Mouse (Mus musculus): ENCODE results near the gene Prpf4. TPM values are rescaled to one million over a fixed set of nuclear protein-coding genes. Genes with fewer than 3 reads are reported as not detected.

The Prpf4 gene
- polyA plus RNA-seq, 1 experiment from 2014 or later = 11.6 TPM

GRCm38 (mm10) chr4:62372410-62372809 lies 36.2 kb upstream of the Prpf4 start:
- H3K9me3 ChIP-seq = no peaks in the 10 kb centered on the region
- 37% methylated on average over 1 of the region's 1 CpGs for WGBS
- no peak overlapping the region for H3K4me3 ChIP-seq
- no peak overlapping the region for H3K27ac ChIP-seq (replicated peaks)
- no peak overlapping the region for H3K4me2 ChIP-seq
- no peaks in the 10 kb centered on the region for H3K36me3 ChIP-seq
- H3K9ac ChIP-seq = 0 out of 2 replicates have a peak overlapping the region, but pooled peaks have one; percentile 10
- ATAC-seq (ENCODE audit: extremely low read depth, insufficient number of reproducible peaks, low FRiP score, low TSS enrichment) = no peak
- peaks cover 63% of the 10 kb centered on the region for H3K4me1 ChIP-seq
- no peaks in the 10 kb centered on the region for H3K27me3 ChIP-seq (replicated peaks)

- Histone ChIP-seq H3K36me3 (no peaks in the 10 kb centered on the region), H3K27ac (replicated peaks) (no peak overlapping the region), H3K4me1 (peaks cover 63% of the 10 kb centered on the region), H3K4me3 (no peak overlapping the region), H3K27me3 (replicated peaks) (no peaks in the 10 kb centered on the region), H3K9me3 (no peaks in the 10 kb centered on the region), H3K4me2 (no peak overlapping the region), H3K9ac (no peak overlapping the region)
- WGBS = 80% methylated on average over 9 of the region's 9 CpGs
- ATAC-seq (ENCODE audit: extremely low read depth, insufficient number of reproducible peaks, low FRiP score, low TSS enrichment) = no peak
Measured at GRCm38 (mm10) chr4:62372818-62373520, 35.6 kb upstream of the Prpf4 start.

- Histone ChIP-seq H3K27ac (replicated peaks) (no peak overlapping the region), H3K4me2 (no peak overlapping the region), H3K36me3 (no peaks in the 10 kb centered on the region), H3K9me3 (no peaks in the 10 kb centered on the region), H3K9ac (no peak overlapping the region), H3K27me3 (replicated peaks) (no peaks in the 10 kb centered on the region), H3K4me1 (peaks cover 63% of the 10 kb centered on the region), H3K4me3 (no peak overlapping the region)
- 63% methylated on average over 7 of the region's 7 CpGs for WGBS
- no peak for ATAC-seq (ENCODE audit: extremely low read depth, insufficient number of reproducible peaks, low FRiP score, low TSS enrichment)
Measured at GRCm38 (mm10) chr4:62373668-62374067, 34.9 kb upstream of the Prpf4 start.

- Histone ChIP-seq H3K9me3 (no peaks in the 10 kb centered on the region), H3K27ac (replicated peaks) (peak overlapping the region; percentile 34), H3K4me2 (peak overlapping the region; percentile 10; the same call in 1 of the 2 replicates), H3K27me3 (replicated peaks) (no peaks in the 10 kb centered on the region), H3K4me1 (peaks cover 62% of the 10 kb centered on the region), H3K4me3 (no peak overlapping the region), H3K36me3 (no peaks in the 10 kb centered on the region), H3K9ac (peak overlapping the region; percentile 15; the same call in 1 of the 2 replicates)
- no peak for ATAC-seq (ENCODE audit: extremely low read depth, insufficient number of reproducible peaks, low FRiP score, low TSS enrichment)
- WGBS = 37% methylated on average over 4 of the region's 4 CpGs
Measured at GRCm38 (mm10) chr4:62374342-62374741, 34.3 kb upstream of the Prpf4 start.

- no peak for ATAC-seq (ENCODE audit: extremely low read depth, insufficient number of reproducible peaks, low FRiP score, low TSS enrichment)
- Histone ChIP-seq H3K4me2 (no peak overlapping the region), H3K9ac (no peak overlapping the region), H3K27me3 (replicated peaks) (no peaks in the 10 kb centered on the region), H3K27ac (replicated peaks) (no peak overlapping the region), H3K9me3 (no peaks in the 10 kb centered on the region), H3K4me1 (peaks cover 51% of the 10 kb centered on the region), H3K4me3 (no peak overlapping the region), H3K36me3 (no peaks in the 10 kb centered on the region)
- 86% methylated on average over 2 of the region's 2 CpGs for WGBS
Measured at GRCm38 (mm10) chr4:62376123-62376522, 32.5 kb upstream of the Prpf4 start.

GRCm38 (mm10) chr4:62379724-62380381 lies 28.7 kb upstream of the Prpf4 start:
- no peak overlapping the region for H3K9ac ChIP-seq
- H3K27me3 ChIP-seq (replicated peaks) = no peaks in the 10 kb centered on the region
- no peak for ATAC-seq (ENCODE audit: extremely low read depth, insufficient number of reproducible peaks, low FRiP score, low TSS enrichment)
- H3K4me3 ChIP-seq = no peak overlapping the region
- no peaks in the 10 kb centered on the region for H3K9me3 ChIP-seq
- H3K27ac ChIP-seq (replicated peaks) = no peak overlapping the region
- peaks cover 10% of the 10 kb centered on the region; the same call in 1 of the 2 replicates for H3K36me3 ChIP-seq
- no peak overlapping the region for H3K4me2 ChIP-seq
- WGBS = 76% methylated on average over 9 of the region's 9 CpGs
- H3K4me1 ChIP-seq = peaks cover 18% of the 10 kb centered on the region

GRCm38 (mm10) chr4:62383207-62383606 lies 25.4 kb upstream of the Prpf4 start:
- Histone ChIP-seq H3K36me3 (peaks cover 37% of the 10 kb centered on the region), H3K9ac (no peak overlapping the region), H3K4me3 (no peak overlapping the region), H3K27me3 (replicated peaks) (no peaks in the 10 kb centered on the region), H3K9me3 (no peaks in the 10 kb centered on the region), H3K4me1 (peaks cover 13% of the 10 kb centered on the region), H3K27ac (replicated peaks) (no peak overlapping the region), H3K4me2 (no peak overlapping the region)
- no peak for ATAC-seq (ENCODE audit: extremely low read depth, insufficient number of reproducible peaks, low FRiP score, low TSS enrichment)
- 79% methylated on average over 6 of the region's 6 CpGs for WGBS

- Histone ChIP-seq H3K4me2 (no peak overlapping the region), H3K9ac (no peak overlapping the region), H3K9me3 (no peaks in the 10 kb centered on the region), H3K27ac (replicated peaks) (no peak overlapping the region), H3K36me3 (peaks cover 42% of the 10 kb centered on the region), H3K27me3 (replicated peaks) (no peaks in the 10 kb centered on the region), H3K4me3 (no peak overlapping the region), H3K4me1 (peaks cover 9% of the 10 kb centered on the region)
- no peak for ATAC-seq (ENCODE audit: extremely low read depth, insufficient number of reproducible peaks, low FRiP score, low TSS enrichment)
- 70% methylated on average over 7 of the region's 7 CpGs for WGBS
Measured at GRCm38 (mm10) chr4:62383752-62384151, 24.8 kb upstream of the Prpf4 start.

- Histone ChIP-seq H3K27ac (replicated peaks) (no peak overlapping the region), H3K9me3 (no peaks in the 10 kb centered on the region), H3K27me3 (replicated peaks) (no peaks in the 10 kb centered on the region), H3K4me2 (no peak overlapping the region), H3K36me3 (peaks cover 47% of the 10 kb centered on the region), H3K4me1 (peaks cover 5% of the 10 kb centered on the region), H3K9ac (no peak overlapping the region), H3K4me3 (no peak overlapping the region)
- ATAC-seq (ENCODE audit: extremely low read depth, insufficient number of reproducible peaks, low FRiP score, low TSS enrichment) = no peak
- WGBS = 82% methylated on average over 1 of the region's 1 CpGs
Measured at GRCm38 (mm10) chr4:62384159-62384558, 24.4 kb upstream of the Prpf4 start.

- no peak overlapping the region for H3K4me2 ChIP-seq
- peaks cover 59% of the 10 kb centered on the region for H3K36me3 ChIP-seq
- no peaks in the 10 kb centered on the region for H3K9me3 ChIP-seq
- no peak overlapping the region for H3K9ac ChIP-seq
- peaks cover 5% of the 10 kb centered on the region; the same call in 1 of the 2 replicates for H3K4me1 ChIP-seq
- no peak for ATAC-seq (ENCODE audit: extremely low read depth, insufficient number of reproducible peaks, low FRiP score, low TSS enrichment)
- 91% methylated on average over 7 of the region's 7 CpGs for WGBS
- H3K4me3 ChIP-seq = no peak overlapping the region
- H3K27ac ChIP-seq (replicated peaks) = no peak overlapping the region
- no peaks in the 10 kb centered on the region for H3K27me3 ChIP-seq (replicated peaks)
Measured at GRCm38 (mm10) chr4:62385439-62385838, 23.2 kb upstream of the Prpf4 start.

GRCm38 (mm10) chr4:62389592-62390512 lies 18.7 kb upstream of the Prpf4 start:
- WGBS = 79% methylated on average over 5 of the region's 5 CpGs

More at GRCm38 (mm10) chr4:62389592-62390512, 18.7 kb upstream of the Prpf4 start:
- Histone ChIP-seq H3K4me2 (no peak overlapping the region), H3K9ac (no peak overlapping the region), H3K27ac (replicated peaks) (no peak overlapping the region), H3K27me3 (replicated peaks) (no peaks in the 10 kb centered on the region), H3K9me3 (no peaks in the 10 kb centered on the region), H3K4me1 (no peaks in the 10 kb centered on the region), H3K4me3 (no peak overlapping the region), H3K36me3 (peaks cover 79% of the 10 kb centered on the region)
- no peak for ATAC-seq (ENCODE audit: extremely low read depth, insufficient number of reproducible peaks, low FRiP score, low TSS enrichment)

Data from heart, embryonic 13.5 days (tissue).